Mouse (Mus musculus): ENCODE measurements around the gene Crybg1.

- TF ChIP-seq POLR2A (IDR thresholded peaks at IDR 0.05; ENCODE audit: control insufficient read depth in 1 of 2, insufficient read depth in 1 of 2, low read depth in 1 of 2, low read length in 2 of 2, poor library complexity in 1 of 2) (no peak), POLR2AphosphoS2 (IDR thresholded peaks at IDR 0.05; ENCODE audit: low read length) (no peak), TCF12 (IDR thresholded peaks at IDR 0.05; ENCODE audit: low read depth, low read length) (peak; percentile 44; the same call in 1 of the 2 replicates), MAX (IDR thresholded peaks at IDR 0.05; ENCODE audit: low read length) (no peak), CHD1 (IDR thresholded peaks at IDR 0.05; ENCODE audit: low read depth, low read length) (no peak), ZC3H11A (IDR thresholded peaks at IDR 0.05; ENCODE audit: low read depth, low read length) (no peak), CTCF (IDR thresholded peaks at IDR 0.05 in 2 of 3, conservative IDR thresholded peaks at IDR 0.05 in 1 of 3; ENCODE audit: control insufficient read depth in 1 of 3, insufficient read depth in 1 of 3, low read depth in 2 of 3, low read length in 3 of 3, poor library complexity in 1 of 3, severe bottlenecking in 1 of 3) (no peak), NRF1 (IDR thresholded peaks at IDR 0.05; ENCODE audit: insufficient read depth, low read depth, low read length, poor library complexity, severe bottlenecking) (no peak), ETS1 (IDR thresholded peaks at IDR 0.05; ENCODE audit: low read depth, low read length) (no peak), MEF2A (IDR thresholded peaks at IDR 0.05; ENCODE audit: extremely low read depth, insufficient replicate concordance, low read depth, low read length, poor library complexity, severe bottlenecking) (no peak)
These were observed 15.8 kb upstream of the Crybg1 start for GRCm38 (mm10) chr10:44164258-44164975.
